19 mouse cellular contexts compared by ENCODE assay signal in the genomic region with DNA sequence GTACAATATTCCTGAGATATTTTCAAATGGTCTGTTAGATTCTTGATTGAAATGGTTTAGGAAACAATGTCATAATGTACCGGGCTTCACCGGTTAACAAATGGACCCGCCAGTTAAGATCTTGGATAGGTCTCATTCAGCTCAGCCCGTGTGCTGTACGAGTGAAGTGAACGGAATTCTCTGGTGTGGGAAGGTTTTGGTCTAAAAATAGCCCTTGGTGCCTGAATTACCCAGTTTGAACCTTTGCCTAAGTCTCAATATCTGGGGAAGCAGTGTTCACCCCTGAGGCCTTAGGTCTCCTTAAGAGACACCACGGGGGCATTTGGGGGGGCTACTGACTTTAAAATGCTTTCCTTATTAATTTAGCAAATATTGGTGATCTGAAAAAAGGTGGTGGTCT. TPM values are rescaled to one million over a fixed set of nuclear protein-coding genes. Genes with fewer than 3 reads are reported as not detected.
DNase-seq lines count a peak whose midpoint lies in the region; ATAC-seq and TF ChIP-seq lines count a peak whose summit lies in the region.
"Had no signal": no experiment of that assay in that cellular context is flagged by ENCODE, and none has a peak within 500 bp of the region (broad histone marks: within the 10 kb centered on the region; RNA-seq: fewer than 3 reads in every experiment).

No protein-coding gene starts in this region.

- peak; percentile 26 for DNase-seq in gastrocnemius, adult 2 months
- no peak for DNase-seq in gastrocnemius, postnatal 14 days
- DNase-seq in left cerebral cortex, adult 2 months (ENCODE audit: extremely low spot score in 1 of 2, low spot score in 2 of 2) = no peak
- DNase-seq in left cerebral cortex, postnatal 4 days = no peak
- DNase-seq in lung, adult 18-20 months = no peak
- DNase-seq in retina, postnatal 1 day = no peak
- DNase-seq: cerebellum, adult 9-10 months; embryo, embryonic 11 days; kidney, adult 18-20 months; layer of hippocampus, postnatal 36 days; liver; lung, postnatal 14 days; right cerebral cortex, postnatal 25 days; thymus, adult 2 months had no signal

- peak overlapping the region; percentile 49 for H3K9ac ChIP-seq in heart, embryonic 14.5 days (ENCODE audit: low read length)
- H3K9ac ChIP-seq: hindbrain, embryonic 12.5 days; stomach, embryonic 15.5 days had no signal

- H3K4me3 ChIP-seq in gastrocnemius, adult 2 months = peak overlapping the region; percentile 47
- no peak overlapping the region for H3K4me3 ChIP-seq in left cerebral cortex, adult 2 months
- no peak overlapping the region for H3K4me3 ChIP-seq in heart, embryonic 14.5 days (ENCODE audit: control insufficient read depth in 1 of 2, insufficient read depth in 1 of 2, low read depth in 1 of 2, low read length in 2 of 2)
- H3K4me3 ChIP-seq: hindbrain, embryonic 12.5 days; stomach, embryonic 15.5 days had no signal

- no peak for ATAC-seq in heart, embryonic 14.5 days (ENCODE audit: insufficient number of reproducible peaks, insufficient read depth, low FRiP score, low read depth)
- ATAC-seq: midbrain, embryonic 16.5 days had no signal

- H3K4me1 ChIP-seq in heart, embryonic 14.5 days (ENCODE audit: control insufficient read depth in 2 of 2, insufficient read depth in 2 of 2, low read length in 2 of 2) = peaks cover 8 to 48% of the 10 kb centered on the region in 2 experiments
- H3K4me1 ChIP-seq: hindbrain, embryonic 12.5 days; stomach, embryonic 15.5 days had no signal

- H3K36me3 ChIP-seq in heart, embryonic 14.5 days (ENCODE audit: control insufficient read depth, insufficient read depth, low read length) = no peaks in the 10 kb centered on the region
- H3K36me3 ChIP-seq: hindbrain, embryonic 12.5 days; stomach, embryonic 15.5 days had no signal

- no peak for TF ChIP-seq CTCF in gastrocnemius, adult 2 months (IDR thresholded peaks at IDR 0.05)
- no peak for TF ChIP-seq CTCF in left cerebral cortex, adult 2 months (IDR thresholded peaks at IDR 0.05)

- H3K27ac ChIP-seq in gastrocnemius, adult 2 months = peak overlapping the region; percentile 83
- 0 out of 2 replicates have a peak overlapping the region, but pooled peaks have one; percentile 32 for H3K27ac ChIP-seq in left cerebral cortex, adult 2 months
- peak overlapping the region; percentile 52 to 64 for H3K27ac ChIP-seq in heart, embryonic 14.5 days (replicated peaks in 1 of 2; ENCODE audit: control insufficient read depth in 1 of 2, insufficient read depth in 1 of 2, low read depth in 2 of 2, low read length in 2 of 2)
- H3K27ac ChIP-seq: hindbrain, embryonic 12.5 days; kidney, postnatal 0 days; stomach, embryonic 15.5 days had no signal

- H3K4me2 ChIP-seq in heart, embryonic 14.5 days (ENCODE audit: low read length) = peak overlapping the region; percentile 43
- H3K4me2 ChIP-seq: hindbrain, embryonic 12.5 days; stomach, embryonic 15.5 days had no signal

- H3K27me3 ChIP-seq in heart, embryonic 14.5 days (ENCODE audit: control insufficient read depth, insufficient read depth, low read length) = no peaks in the 10 kb centered on the region
- H3K27me3 ChIP-seq: hindbrain, embryonic 12.5 days; stomach, embryonic 15.5 days had no signal

- H3K9me3 ChIP-seq in heart, embryonic 14.5 days (ENCODE audit: control insufficient read depth, low read length) = no peaks in the 10 kb centered on the region
- H3K9me3 ChIP-seq: hindbrain, embryonic 12.5 days; stomach, embryonic 15.5 days had no signal

- intact Hi-C loops in gastrocnemius, adult 2 months (cut with DNase I) = no loop called here
- intact Hi-C loops in gastrocnemius, postnatal 14 days (cut with DNase I; ENCODE audit: low total_unique reads) = no loop called here
- intact Hi-C loops in left cerebral cortex, adult 2 months (cut with DNase I) = no loop called here
- intact Hi-C loops in left cerebral cortex, postnatal 4 days (cut with DNase I) = loop anchor here (10.0 kb wide), 1 partner anchor 220 kb away; no protein-coding TSS in a partner anchor

- WGBS in heart, embryonic 14.5 days = 29% methylated on average over 7 of the region's 7 CpGs

RNA-seq across cellular contexts. Expression of gene Hivep2, which starts 8.6 kb away (rescaled TPM):
- 10 to 100 TPM; 40.5 to 42.0 TPM for total RNA-seq in gastrocnemius, adult 2 months (2021)
- 10 to 100 TPM; 43.3 to 46.8 TPM for total RNA-seq in gastrocnemius, postnatal 14 days (2021)
- total RNA-seq in left cerebral cortex, adult 2 months (2021) = 100 to 1,000 TPM; 252 to 263 TPM
- total RNA-seq in left cerebral cortex, postnatal 4 days (2021) = 100 to 1,000 TPM; 193 to 194 TPM
- 6.8 and 9.9 TPM in 2 replicates for polyA plus RNA-seq in heart, embryonic 14.5 days (2014; fragmentation: Nextera tagmentation; extraction: Ambion mirVana)

Comparison
In these comparisons a context has a peak if more than half of its experiments do, and no peak if none do; other contexts are left out.
1. H3K27ac ChIP-seq: peak in every context shown above with its lines; median percentile 83 in gastrocnemius, adult 2 months; 58 in heart, embryonic 14.5 days; 32 in left cerebral cortex, adult 2 months.
2. RNA of gene Hivep2, which starts 8.6 kb away (total RNA-seq): 252 to 263 TPM in left cerebral cortex, adult 2 months and 193 to 194 TPM in left cerebral cortex, postnatal 4 days; 43.3 to 46.8 TPM in gastrocnemius, postnatal 14 days and 40.5 to 42.0 TPM in gastrocnemius, adult 2 months; every median in the first group is over 4 times any median in the second.